Mouse (Mus musculus) adrenal gland, adult 18-20 months (tissue): Measurements from ENCODE around the gene Ncbp2. TPM values are rescaled to one million over a fixed set of nuclear protein-coding genes. Genes with fewer than 3 reads are reported as not detected.
"Not testable (repeated sequence)": the region's sequence is repeated elsewhere in the genome, so short reads cannot be mapped to it uniquely, and the experiment has no call there.

ENCODE experiments used
- DNase-seq, 2 experiments: peaks; one replicate each; pipeline ENCODE4 v3.0.0; 2021 to 2022; ENCODE audit warnings: low spot score in 2 of 2
- total RNA-seq, 2 experiments: library from RNA; stranded (reverse); gene quantifications; 1 replicate in 1 of 2; 2 replicates in 1 of 2; pipeline ENCODE4 v1.2.3; 2021

Gene Ncbp2
- total RNA-seq, 2 experiments from 2014 or later, result 55.4 to 56.1 TPM

DNA sequence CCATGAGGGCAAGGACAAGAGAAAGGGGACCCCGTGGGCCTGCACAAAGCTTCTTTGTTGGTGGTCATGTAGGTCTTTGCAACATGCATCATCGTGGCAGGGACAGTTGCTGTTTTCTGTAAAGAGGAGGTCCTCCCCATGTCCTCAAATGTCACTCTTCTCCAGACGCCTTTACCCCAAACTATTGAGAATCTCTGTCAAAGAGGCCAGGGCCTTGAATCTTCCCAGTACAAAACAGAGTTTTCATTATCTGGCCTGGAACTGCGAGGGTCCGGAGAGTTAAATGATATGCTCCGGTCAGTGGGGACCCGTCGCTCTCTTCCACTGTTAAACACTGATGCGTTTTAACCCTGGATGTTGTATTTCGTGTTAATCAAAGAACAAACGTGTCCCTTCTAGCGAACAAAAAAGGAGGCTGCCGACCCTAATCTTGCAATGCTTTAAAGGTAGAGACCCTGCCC is 13.7 kb upstream of the Ncbp2 start:
- no peak for DNase-seq

DNA sequence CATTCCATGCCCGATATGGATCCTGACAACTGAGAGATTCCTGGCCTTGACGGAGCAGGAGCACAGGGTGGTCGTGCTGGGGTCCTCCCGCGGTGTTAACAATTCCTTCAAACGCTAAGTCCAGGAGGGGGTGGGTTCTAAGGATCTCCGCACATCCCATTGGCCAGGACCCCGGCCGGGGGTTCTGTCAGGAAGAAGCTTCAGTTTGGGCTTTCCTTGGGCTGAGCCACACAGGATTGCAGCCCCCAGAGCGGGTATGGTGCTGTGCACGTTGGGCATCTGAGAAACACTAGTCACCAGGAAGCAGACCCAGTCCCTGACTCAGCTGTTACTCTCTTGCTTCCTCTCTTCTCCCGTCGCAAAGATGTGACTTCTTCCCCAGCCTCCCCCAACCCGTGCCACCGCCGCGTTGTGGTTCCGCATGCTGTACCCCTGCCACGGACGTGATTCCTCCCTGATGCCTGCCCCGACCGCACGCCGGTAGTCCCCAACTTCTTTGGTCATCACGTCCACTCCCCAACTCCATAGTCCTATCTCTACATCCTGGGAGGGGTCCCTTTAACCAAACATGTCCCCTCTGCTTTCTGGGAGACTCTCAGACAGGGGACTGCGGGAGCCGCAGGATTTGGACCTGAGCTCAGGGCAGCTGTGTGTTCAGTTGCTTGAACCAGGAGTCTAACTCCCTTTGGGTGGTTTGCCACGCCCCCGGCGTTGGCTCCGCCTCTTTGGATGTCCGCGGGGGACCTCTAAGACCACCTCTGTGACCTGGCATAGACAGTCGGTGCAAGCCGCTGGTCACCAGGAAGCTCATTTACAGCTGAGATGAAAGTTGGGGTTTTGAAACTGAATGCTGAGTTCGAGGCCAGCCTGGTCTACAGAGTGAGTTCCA is 13.0 kb upstream of the Ncbp2 start:
- DNase-seq, result no peak

DNA sequence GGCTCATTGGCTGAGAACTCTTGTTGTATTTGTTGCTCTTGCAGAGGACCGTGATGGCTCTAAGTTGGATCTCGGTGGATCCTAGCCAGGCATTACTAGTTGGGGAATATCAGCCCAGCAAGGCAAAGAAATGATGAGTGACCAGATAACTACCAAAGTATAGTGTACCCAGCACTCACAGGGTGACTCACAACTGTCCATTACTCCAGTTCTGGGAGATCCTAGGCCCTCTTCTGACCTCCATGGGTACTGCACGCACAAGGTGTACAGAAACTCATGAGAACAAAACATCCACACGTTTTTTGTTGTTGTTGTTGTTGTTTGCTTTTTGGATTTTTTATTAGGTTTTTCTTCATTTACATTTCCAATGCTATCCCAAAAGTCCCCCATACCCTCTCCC is 11.7 kb upstream of the Ncbp2 start:
- DNase-seq, result no peak

DNA sequence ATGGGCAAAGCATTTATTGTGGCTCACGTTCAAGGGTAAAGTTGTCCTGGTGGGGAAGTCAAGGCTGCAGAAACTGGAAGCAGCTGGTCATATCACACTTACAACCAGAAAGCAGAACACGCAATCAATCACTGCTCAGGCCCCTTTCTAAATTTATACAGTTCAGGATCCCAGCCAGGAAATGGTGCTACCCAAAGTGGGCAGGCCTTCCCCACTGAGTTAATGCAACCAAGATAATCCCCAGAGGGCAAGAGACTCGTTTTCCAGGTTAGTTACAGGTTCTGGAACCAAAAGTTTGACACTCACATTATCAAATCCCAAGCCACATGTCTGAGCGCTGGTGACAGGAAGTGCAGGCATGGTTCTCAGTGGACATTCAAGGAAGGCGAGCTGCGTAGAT is 9.5 kb upstream of the Ncbp2 start:
- no peak for DNase-seq

DNA sequence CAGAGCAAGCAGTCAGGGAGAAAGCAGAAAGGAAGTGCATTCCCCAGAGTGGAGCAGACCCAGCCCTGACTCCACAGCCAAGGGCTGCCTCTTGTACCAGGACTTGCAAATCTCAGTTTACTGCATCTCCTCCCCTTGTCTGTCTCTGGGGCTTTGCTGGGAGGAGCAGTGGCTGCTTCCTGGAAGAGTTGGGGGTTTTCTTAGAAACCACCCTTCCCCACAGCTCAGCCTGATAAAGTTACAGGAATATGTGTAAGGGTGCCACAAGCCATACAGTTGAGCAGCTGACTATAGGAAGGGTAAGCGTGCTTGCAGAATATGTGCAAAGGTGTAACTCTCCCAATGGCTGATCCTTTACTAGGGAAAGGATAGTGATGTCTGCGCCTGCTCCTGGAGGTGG is 7.7 kb upstream of the Ncbp2 start:
- DNase-seq, result no peak

DNA sequence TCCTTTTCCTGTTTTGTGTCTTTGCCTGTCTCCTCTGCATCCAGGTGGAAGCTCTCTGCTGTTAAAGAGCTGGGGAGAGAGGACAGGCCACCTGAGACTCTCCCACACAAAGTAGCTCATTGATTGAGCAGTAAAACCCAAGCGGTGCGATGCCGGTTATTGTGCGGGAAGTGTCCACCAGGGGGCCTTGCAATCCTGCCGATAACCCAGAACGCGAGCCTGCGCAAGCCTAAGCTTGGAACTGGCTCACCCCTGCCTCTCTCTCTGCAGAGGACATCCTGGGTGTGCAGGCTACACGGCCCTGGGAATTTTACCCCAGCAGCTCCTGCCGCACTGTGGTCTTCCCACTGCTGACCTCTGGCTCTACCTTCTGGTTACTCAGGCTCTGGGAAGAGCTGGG is 4.3 kb upstream of the Ncbp2 start:
- peak; percentile 65 to 74 for DNase-seq

DNA sequence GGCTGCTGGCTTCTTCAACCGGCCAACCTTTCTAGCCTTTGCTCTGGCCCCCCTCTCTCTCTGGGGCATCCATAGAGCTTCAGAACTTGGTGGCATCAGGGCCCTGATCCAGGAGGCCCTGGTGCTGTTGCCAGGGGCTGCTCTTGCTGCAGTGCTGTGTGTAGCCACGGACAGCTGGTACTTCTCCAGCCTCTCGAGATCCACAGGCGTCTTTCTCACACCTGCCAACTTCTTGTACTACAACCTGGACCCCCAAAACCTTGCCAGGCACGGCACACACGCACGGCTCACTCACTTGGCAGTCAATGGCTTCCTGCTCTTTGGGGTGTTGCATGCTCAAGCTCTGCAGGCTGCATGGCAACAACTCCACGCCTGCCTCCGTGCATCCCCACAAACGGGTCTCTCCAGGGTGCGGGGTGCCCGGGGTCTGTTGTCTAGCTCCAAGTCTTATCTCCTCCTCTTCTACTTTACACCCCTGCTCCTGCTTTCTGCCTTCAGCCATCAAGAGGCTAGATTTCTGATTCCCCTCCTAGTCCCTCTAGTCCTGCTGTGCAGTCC is 3.5 kb upstream of the Ncbp2 start:
- DNase-seq, result no peak

DNA sequence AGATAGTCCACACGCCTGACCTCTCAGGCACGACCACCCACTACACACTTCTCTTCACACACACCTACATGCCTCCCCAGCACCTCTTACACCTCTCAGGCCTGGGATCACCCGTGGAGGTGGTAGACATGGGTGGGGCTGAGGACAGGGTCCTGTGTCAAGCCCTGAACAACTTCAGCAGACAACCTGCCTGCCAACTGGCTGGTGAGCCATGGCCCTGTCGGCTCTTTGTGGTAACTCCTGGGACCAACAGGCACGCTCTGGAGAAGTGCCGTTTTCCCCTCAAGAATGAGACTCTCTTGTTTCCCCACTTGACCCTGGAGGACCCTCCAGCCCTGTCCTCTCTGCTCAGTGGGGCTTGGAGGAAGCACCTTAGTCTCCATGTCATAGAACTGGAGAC is 2.9 kb upstream of the Ncbp2 start:
- DNase-seq, result no peak

DNA sequence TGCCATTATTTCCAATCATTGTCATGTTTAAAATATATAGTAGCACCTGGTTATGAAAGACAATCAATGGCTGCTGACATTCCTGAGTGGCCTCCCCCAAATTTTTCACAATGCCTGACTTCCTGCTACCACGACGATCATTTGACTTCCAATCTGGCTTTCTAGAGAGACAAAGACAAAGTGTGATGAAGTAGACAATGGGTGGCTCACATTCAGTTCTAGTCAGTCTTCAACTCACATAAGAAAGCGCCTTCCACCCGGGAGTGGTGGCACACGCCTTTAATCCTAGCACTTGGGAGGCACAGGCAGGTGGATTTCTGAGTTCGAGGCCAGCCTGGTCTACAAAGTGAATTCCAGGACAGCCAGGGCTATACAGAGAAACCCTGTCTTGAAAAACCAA is 2.3 kb upstream of the Ncbp2 start:
- DNase-seq, result not testable (repeated sequence)

DNA sequence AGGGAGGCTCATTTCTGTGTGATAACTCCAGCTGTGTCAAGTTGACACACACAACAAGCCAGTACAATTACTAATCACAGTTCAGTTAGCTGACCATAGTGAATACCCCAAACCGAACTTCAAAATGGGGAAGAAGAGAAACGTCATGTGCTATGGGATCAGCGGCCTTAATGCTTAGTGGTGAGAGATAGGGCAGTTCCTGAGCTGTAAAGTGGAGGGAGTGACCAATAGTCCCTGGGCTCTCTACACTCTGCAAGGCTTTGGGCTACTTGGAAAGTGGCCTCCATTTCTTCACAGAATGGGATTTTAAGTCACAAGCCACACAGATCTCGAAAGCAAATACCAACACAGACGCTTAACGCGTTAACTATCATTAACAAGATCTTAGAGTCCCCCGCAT is 980 bp upstream of the Ncbp2 start:
- no peak for DNase-seq

DNA sequence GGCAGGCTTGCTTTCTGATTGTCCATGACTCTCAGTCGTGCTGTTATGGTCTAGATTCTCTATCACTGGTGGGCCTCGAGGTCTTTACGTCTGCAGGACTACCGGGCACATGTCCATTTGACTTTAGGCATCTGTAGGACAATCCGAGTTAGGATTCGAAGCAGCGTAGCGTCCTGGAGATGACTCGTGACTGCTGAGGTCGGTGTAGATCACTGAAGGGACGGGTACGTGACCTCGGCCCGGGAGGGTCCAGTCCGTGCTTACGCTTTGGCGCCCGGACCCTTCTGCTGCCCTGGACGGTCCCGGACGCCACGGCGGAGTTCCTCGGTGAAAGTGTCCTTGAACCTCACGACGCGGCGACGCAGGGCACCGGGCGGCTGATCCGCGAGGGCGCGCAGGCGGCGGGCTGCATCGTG is 404 bp upstream of the Ncbp2 start:
- no peak for DNase-seq

DNA sequence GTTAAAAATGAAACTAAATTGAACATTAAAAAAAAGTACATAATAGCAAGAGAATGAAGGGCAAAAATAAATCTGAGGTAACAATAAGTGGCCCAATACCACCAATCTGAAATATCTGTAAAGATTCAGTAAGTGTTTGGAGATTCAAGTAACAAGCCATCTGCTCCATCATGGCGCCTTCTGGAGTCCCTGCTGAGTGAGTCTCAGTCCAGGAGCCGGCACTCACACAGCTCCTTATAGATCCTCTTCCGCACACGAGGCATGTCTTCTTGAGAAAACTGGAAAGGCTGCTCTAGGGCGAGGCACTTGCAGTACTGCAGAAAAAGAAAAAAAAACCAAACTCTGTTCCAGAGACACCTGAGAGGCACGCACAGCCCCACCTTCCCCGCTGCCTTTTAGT is 14.9 kb downstream of the Ncbp2 start:
- DNase-seq, result no peak

DNA sequence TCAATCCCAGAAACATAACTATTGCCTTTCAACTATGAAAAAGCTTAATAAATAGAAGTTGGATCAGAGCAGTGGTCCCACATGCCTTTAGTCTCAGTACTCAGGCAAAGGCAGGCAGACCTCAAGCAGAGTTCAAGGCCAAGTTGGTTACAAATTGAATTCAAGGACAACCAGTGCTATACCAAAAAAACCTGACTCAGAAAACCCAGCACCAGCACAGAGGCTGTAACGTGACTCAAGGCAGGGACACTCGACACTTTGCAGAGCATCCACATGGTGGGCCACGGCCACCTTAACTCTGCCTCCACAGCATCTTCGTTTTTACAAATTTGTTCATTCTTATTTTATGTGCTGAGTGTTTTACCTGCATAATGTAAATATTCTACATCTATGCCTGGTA is 26.9 kb downstream of the Ncbp2 start:
- DNase-seq, result no peak

DNA sequence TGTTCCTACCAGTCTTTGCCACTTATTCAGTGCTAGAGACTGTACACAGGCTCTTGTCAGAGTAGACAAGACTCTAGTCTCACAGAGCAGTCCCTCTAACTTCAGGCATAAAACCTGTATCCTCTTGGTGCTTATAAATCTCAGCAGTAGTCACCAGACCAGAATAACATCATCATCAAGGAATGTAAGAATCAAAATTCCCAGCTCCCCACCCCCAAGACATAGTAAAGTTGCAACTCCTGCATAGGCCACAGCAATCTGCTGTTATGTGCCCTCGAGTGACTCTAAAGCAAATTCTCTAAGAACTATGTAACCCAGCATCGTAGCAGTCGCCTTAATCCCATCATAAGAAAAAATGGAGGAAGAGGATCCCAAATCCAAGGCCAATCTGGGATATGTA is 31.2 kb downstream of the Ncbp2 start:
- no peak for DNase-seq

DNA sequence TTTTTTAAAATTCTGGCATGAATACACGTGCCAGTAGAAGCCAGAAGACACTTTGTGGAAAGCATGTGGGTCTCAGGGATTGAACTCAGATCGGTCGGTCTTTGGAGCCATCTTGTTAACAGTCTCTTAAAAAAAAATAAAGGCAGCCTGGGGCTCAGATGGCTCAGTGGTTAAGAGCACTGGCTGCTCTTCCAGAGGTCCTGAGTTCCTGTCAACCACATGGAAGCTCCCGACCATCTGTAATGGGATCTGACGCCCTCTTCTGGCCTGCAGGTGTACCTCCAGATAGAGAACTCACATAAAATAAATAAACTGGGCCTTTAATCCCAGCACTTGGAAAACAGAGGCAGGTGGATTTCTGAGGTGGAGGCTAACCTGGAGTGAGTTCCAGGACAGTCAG is 32.6 kb downstream of the Ncbp2 start:
- DNase-seq, result no peak

DNA sequence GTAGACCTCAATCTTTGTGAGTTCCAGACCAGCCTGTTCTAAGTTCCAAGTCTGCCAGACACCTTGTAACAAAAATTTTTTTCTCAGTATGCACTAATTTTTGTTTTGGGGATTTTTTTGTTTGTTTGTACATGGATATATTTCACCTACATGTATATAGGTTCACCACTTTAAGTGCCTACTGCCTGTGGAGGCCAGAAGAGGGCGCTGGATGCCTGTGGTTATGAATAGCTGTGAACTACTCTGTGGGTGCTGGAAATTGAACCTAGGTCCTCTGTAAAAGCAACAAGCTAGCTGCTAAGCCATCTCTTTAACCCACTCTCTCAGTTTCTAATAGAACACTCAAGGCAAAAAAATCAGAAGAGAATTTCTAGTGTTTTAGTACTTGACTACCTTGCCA is 43.7 kb downstream of the Ncbp2 start:
- DNase-seq, result no peak

DNA sequence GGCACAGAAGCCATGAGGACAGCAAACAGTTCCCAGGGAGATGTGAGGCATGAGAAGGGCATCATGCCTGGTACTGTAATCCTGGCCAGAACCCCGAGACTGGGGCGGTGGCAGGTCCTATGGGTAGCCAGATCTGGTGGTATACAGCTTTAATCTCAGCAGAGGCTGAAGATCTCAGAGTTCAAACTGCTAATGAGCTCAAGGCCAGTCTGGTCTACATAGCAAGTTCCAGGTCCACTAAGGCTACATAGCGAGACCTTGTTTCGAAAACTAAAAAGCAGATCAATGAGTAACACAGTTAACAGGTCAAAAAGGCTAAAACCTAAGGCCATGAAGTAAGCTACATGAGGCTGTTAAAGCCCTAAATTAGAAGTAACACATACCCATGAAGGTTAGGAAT is 44.9 kb downstream of the Ncbp2 start:
- DNase-seq, result peak in 1 of 2 experiments; percentile 8

DNA sequence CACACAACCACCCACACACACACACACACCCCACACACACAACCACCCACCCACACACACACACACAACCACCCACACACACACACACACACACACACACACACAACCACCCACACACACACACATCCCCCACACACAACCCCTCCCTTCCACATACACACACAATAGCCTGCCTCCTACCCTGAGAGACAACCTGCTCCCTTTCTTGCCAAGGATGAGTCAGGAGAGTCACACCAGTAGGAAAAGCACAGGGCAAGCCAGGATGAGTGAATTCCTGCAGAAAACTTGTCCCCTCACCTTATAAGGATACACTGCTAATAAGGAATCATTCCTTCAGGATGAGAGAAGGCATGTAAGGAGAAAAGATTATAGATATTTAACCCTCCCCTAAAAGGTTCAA is 45.6 kb downstream of the Ncbp2 start:
- no peak for DNase-seq

DNA sequence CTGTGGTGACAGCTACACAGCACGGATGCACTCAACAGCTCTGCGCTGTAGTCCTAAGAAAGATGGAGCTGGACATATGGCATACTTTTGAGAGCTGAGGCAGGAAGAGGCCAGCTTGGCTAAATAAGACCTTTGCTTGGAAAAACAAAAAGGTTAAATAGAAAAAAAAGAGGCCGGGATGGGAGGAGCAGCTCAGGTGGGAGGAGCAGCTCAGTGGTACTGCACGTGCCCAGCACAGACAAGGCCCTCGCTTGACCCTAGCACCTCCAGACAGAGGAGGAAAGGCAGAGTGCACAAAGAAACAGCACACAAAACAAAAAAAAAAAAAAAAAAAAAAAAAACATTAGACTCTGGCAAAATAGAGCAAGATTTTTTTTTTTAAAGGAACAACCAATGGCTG is 48.1 kb downstream of the Ncbp2 start:
- no peak for DNase-seq

DNA sequence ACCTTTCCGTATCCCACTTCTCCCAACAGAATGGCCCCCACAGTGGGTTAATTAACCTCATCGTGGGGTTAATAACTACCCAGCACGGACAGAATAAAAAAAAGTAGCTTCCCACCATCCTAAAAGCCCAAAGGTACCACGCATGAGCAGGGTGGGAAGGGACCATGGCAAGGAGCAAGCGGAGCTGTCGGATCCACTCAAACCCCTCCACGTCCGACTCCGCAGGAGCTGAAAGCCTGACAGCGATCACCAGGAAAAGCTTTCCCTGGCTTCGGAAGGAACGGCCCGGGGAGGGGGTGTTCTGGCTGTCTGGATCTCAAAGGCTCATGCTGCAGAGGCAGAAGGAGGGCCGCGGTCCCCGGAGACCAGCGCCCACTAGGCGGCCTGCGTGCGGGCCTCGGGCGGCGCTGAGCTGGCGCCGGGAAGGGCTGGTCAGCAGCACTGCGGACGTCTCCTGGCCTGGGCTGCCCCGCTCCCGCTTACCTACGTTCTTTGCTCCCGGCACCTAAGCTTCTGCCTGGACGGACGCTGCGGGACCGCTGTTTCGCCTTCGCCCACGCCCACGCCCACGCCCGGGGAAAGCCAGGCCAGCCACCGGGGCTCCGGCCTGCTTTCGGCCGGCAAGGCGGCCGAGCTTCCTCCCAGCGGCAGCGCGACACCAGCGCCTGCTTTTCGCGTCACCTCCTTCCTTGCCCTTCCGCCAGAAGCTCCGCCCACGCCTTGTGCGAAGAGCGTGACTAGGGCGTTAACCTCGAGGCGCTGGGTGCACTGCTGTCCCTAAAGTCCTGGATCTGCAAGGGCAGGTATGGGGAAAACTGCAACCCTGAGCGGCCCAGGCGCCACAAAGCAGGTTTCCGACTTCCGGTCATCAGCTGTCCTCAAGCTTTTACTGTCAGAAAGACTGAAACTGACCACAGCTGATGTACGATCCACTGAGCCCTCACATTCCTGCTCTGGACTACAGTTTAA is 54.5 kb downstream of the Ncbp2 start, which contains the start of gene Senp5:
Gene Senp5, minus strand, starts transcription at position 779 of the 969 bp plus-strand sequence.
- DNase-seq, result peak; percentile 91 to 92

DNA sequence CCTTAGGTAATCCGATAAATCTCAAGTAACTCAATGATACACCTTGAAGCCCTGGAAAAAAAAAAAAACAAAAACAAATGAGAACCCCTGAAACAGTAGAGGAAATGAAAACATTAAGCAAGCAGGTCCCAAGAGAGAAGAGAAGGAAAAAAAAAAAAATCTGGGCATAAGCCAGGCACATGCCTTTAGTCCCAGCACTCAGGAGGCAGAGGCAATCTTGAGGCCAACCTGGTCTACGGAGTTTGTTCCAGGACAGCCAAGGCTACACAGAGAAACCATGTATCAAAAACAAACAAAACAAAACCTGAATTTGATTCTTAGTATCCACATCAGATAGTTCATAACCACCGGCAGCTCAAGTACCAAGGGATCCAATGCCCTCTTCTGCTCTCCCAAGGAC is 56.4 kb downstream of the Ncbp2 start:
- DNase-seq, result no peak
